Mouse (Mus musculus) heart, embryonic 11.5 days (tissue): ENCODE measurements around the gene Ccdc22. TPM values are rescaled to one million over a fixed set of nuclear protein-coding genes. Genes with fewer than 3 reads are reported as not detected.

Source experiments
- ATAC-seq: fragments of 200-750 bp; cut with Nextera tagmentation; replicated peaks from 2 replicates; pipeline ENCODE4 v1.8.0; 2017; ENCODE audit warnings: moderate library complexity; ENCODE audit not compliant: insufficient number of reproducible peaks, low FRiP score, low TSS enrichment
- H3K27ac ChIP-seq: fragments of 300-500 bp; sonication (generic); 2 replicates; pipeline ENCODE4 v1.5.1; 2014; ENCODE audit warnings: mild to moderate bottlenecking, low read depth, low read length
- H3K27me3 ChIP-seq: fragments of 300-500 bp; sonication (generic); 2 replicates; pipeline ENCODE4 v1.6.1; 2014; ENCODE audit warnings: mild to moderate bottlenecking, low read length, mixed read lengths; ENCODE audit not compliant: control insufficient read depth, insufficient read depth
- H3K36me3 ChIP-seq: fragments of 300-500 bp; sonication (generic); 2 replicates; pipeline ENCODE4 v1.6.1; 2014; ENCODE audit warnings: mild to moderate bottlenecking, low read length, moderate library complexity, mixed read lengths; ENCODE audit not compliant: control insufficient read depth, insufficient read depth
- H3K4me1 ChIP-seq: fragments of 300-500 bp; sonication (generic); 2 replicates; pipeline ENCODE4 v1.6.1; 2014; ENCODE audit warnings: low read length; ENCODE audit not compliant: control insufficient read depth, insufficient read depth
- H3K4me2 ChIP-seq: fragments of 300-500 bp; sonication (generic); 2 replicates; pipeline ENCODE4 v1.6.1; 2014; ENCODE audit warnings: mild to moderate bottlenecking, moderate library complexity
- H3K4me3 ChIP-seq: fragments of 300-500 bp; sonication (generic); 2 replicates; pipeline ENCODE4 v1.5.1; 2014; ENCODE audit warnings: low read depth, low read length
- H3K9ac ChIP-seq: fragments of 300-500 bp; sonication (generic); 2 replicates; pipeline ENCODE4 v1.6.1; 2014; ENCODE audit warnings: mild to moderate bottlenecking, low read depth, low read length, moderate library complexity
- H3K9me3 ChIP-seq: fragments of 300-500 bp; sonication (generic); replicated peaks from 2 replicates; pipeline ENCODE4 v1.6.1; 2016; ENCODE audit warnings: low read length; ENCODE audit not compliant: control insufficient read depth
- WGBS: fragments of 180-500 bp; shearing (Covaris S2); extraction: QIAGEN DNeasy Blood & Tissue Kit; methylation state at CpG from one replicate; pipeline ENCODE4 v1.1.7; 2014; ENCODE audit not compliant: insufficient replicate concordance; 5-methylcytosine and 5-hydroxymethylcytosine counted together
- polyA plus RNA-seq: library from polyadenylated mRNA; unstranded; fragments of >200 nt; fragmentation: Nextera tagmentation; extraction: Ambion mirVana; gene quantifications from 2 replicates; pipeline ENCODE4 v1.2.1, GENCODE M21; 2014

Gene Ccdc22
- polyA plus RNA-seq, result 17.4 and 18.7 TPM in 2 replicates

DNA sequence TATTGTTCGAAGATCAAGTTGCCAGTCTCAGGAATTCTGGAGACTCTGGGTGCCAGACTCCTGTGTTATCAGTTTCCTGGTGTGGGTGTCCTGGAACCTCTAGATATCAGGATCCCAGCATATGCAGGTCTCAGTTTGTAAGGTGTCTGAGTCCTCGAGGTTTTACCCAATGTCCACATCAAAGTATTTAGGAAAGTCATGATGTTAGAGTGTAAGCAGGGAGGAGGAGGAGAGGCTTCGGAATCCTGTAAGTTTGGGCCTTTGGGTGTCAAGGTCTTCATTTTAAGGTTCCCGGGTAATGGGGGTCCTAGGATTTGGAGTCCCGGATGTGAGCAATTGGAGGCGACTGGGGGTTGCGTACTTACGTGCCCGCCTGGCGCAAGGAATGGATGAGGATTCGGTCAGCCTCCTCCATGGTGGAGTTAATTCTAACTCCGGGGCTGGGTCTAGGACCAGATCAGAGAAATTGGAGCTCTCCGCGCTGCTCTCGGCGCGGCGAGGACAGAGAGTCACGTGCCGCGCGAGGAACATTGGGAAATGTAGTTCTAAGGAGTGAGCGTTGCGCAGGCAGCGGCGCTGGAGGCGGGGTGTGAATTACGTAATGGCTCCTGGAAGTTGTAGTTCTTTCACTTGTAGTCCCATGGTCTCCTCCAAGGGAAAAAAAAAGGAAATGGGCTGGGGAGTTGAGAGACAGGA, at the start of gene Ccdc22:
Gene Ccdc22 (minus strand): TSS at position 639 of the 696 bp plus-strand sequence.
- no peaks in the 10 kb centered on the region for H3K4me1 ChIP-seq
- H3K4me2 ChIP-seq, result peak within 1 kb of the TSS; percentile 61
- WGBS, result 25% methylated on average over 28 of the region's 28 CpGs
- H3K9ac ChIP-seq, result peak within 1 kb of the TSS; percentile 62
- ATAC-seq, result peak; percentile 84
- peak within 1 kb of the TSS; percentile 50 for H3K4me3 ChIP-seq
- no peak within 1 kb of the TSS for H3K27ac ChIP-seq
- H3K36me3 ChIP-seq, result no peaks in the 10 kb centered on the region
- H3K27me3 ChIP-seq, result peaks cover under 1% of the 10 kb centered on the region; the same call in 1 of the 2 replicates
- H3K9me3 ChIP-seq, result no peaks in the 10 kb centered on the region

DNA sequence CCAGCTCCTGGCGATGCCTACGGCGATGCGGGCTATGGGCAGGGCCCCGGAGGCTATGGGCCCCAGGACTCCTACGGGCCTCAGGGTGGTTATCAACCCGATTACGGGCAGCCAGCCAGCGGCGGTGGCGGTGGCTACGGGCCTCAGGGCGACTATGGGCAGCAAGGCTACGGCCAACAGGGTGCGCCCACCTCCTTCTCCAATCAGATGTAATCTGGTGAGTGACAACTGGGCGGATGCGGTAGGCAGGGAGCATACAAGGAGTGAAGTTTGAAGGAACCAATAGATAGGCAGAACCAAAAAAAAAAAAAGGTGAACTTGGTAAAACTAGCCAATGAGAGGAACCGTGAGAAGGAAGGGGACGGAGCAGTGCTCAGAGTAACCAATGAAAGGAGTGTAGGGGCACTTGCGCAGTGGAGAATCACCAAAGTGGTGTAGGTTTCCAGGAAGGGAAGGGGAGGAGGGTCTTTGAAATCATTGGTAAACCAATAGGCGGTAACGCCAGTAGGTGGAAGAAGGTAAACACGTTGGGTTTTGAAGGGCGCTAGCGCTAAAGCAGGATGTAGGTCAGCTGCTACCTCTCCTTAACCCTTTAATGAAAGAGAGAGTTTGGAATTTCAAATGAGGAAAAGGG, 43.5 kb upstream of the Ccdc22 start:
- Histone ChIP-seq H3K4me2 (peak overlapping the region; percentile 69), H3K4me3 (peak overlapping the region; percentile 48), H3K27me3 (no peaks in the 10 kb centered on the region), H3K36me3 (no peaks in the 10 kb centered on the region), H3K9me3 (no peaks in the 10 kb centered on the region), H3K4me1 (no peaks in the 10 kb centered on the region), H3K27ac (peak overlapping the region; percentile 57; the same call in 1 of the 2 replicates), H3K9ac (peak overlapping the region; percentile 78)
- WGBS, result 11% methylated on average over 25 of the region's 25 CpGs
- ATAC-seq, result peak; percentile 97

DNA sequence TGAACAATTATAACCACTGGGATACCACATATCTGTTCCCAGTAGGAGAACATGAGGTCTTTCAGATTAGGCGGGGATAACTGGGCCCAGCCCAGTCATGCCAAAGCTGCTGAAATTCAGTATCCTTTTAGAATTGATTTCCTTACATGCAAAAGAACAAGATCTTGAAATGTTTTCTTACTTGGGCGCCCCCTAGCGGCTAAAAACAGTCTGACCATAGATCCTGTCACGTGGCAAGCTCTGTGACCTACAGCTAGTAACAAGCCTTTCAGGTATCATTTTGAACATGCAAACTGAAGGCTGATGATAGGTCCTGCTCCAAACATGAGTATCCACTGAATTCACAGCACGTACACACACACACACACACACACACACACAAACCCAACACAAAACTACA, 40.0 kb upstream of the Ccdc22 start:
- ATAC-seq, result no peak
- 15% methylated on average over 5 of the region's 5 CpGs for WGBS
- no peak overlapping the region for H3K9ac ChIP-seq

DNA sequence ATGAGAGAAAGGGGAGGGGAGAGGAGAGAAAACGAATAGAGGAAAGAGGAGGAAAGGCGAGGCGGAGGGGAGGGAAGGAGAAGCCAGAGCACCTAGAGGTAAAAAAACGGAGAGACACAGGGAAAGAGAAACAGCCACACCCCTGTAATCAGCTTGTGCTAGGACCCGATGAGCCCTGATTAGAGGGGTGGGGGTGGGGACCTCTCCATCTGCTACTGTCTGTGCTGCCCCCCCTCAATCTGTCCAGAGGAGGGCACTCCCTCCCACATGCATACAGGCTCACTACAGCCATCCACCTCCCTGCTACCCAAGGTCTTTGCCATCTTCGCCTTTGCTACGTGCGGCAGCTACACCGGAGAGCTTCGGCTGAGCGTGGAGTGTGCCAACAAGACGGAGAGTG, 35.5 kb upstream of the Ccdc22 start:
- H3K9ac ChIP-seq, result no peak overlapping the region
- no peaks in the 10 kb centered on the region for H3K4me1 ChIP-seq
- H3K27me3 ChIP-seq, result peaks cover 5% of the 10 kb centered on the region; the same call in 1 of the 2 replicates
- ATAC-seq, result no peak
- no peak overlapping the region for H3K27ac ChIP-seq
- no peaks in the 10 kb centered on the region for H3K36me3 ChIP-seq
- H3K4me2 ChIP-seq, result no peak overlapping the region
- H3K4me3 ChIP-seq, result no peak overlapping the region
- whole genome bisulfite sequencing, result 34% methylated on average over 12 of the region's 12 CpGs
- no peaks in the 10 kb centered on the region for H3K9me3 ChIP-seq

More for the DNA sequence above, 40.0 kb upstream of the Ccdc22 start:
- H3K4me2 ChIP-seq, result no peak overlapping the region
- no peaks in the 10 kb centered on the region for H3K4me1 ChIP-seq
- H3K9me3 ChIP-seq, result no peaks in the 10 kb centered on the region
- no peak overlapping the region for H3K4me3 ChIP-seq
- H3K27ac ChIP-seq, result no peak overlapping the region
- no peaks in the 10 kb centered on the region for H3K36me3 ChIP-seq
- peaks cover 5% of the 10 kb centered on the region; the same call in 1 of the 2 replicates for H3K27me3 ChIP-seq

DNA sequence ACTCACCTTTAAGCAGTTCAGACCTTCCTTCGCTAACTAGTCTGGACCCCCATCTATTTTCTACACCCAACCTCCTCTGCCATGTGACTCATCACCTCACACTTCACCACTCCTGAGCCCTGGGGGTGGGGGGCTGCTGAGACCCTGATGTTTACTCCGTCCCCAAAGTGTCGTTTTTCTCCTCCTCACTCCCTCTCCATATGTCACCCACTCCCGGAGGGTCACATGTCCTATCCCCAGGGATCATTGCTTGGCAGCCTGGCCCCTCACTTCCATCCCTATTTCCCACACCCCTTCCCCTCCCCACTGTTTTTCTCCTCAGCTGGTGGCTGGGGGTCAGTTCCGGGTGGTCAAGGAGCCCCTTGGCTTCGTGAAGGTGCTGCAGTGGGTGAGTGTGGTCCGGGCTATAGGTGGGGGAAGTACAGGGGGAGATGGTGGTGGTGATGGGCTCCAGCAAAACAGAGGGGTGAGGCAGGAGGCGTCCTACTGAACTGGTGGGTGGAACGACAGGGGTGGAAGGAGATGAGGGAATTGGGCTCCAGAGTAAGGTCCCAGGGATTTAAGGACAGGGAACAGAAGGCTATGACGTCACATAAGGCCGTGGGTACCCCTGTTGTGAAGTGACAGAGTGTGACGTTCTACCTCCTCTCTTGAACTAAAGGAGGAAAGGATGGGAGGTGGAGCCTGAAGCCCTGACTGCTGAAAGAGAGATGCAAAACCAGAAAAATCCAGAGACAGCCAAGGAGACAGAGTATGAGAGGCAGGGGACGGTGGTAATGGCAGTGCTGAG, 34.4 kb upstream of the Ccdc22 start:
- WGBS, result 21% methylated on average over 13 of the region's 13 CpGs
- Histone ChIP-seq H3K9me3 (no peaks in the 10 kb centered on the region), H3K4me2 (no peak overlapping the region), H3K27me3 (peaks cover 5% of the 10 kb centered on the region; the same call in 1 of the 2 replicates), H3K4me3 (no peak overlapping the region), H3K36me3 (no peaks in the 10 kb centered on the region), H3K27ac (no peak overlapping the region), H3K9ac (no peak overlapping the region), H3K4me1 (no peaks in the 10 kb centered on the region)
- no peak for ATAC-seq

DNA sequence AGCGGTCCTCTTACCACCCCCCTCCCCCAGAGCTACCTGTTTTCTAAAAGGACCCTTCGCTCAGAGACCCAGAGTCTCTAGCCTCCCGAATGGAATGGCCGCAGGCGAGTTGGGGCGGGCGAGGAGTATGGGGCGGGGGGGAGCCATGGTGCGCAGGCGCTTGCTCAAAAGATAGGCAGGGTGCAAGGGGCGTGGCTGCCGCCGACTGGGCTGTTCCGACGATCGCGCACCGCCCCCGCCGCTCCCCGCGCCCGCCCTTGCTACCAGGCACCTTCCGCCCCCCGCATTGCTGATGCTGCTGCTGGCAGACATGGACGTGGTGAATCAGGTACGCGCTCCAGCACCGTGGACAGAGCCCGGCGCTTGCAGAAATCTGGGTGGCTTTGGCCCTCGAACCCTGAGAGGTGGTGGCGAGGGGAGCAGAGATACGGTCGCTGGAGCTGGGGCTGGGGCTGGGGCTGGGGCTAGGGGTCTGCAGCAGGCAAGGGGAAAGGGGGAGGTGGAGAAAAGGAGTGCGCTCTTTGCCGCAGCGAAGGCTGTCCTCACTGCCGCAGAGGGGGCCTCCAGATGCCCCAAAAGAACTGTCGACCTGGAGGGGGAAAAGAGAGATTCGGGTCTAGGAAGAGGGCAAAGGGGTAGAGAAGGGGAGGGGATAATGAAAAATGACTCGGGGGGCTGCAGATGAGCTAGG, 33.2 kb upstream of the Ccdc22 start, which contains the start of gene Syp:
Gene Syp (plus strand): TSS at position 71 of the 691 bp plus-strand sequence.
- H3K27me3 ChIP-seq, result peaks cover 5% of the 10 kb centered on the region; the same call in 1 of the 2 replicates
- no peak within 1 kb of the TSS for H3K27ac ChIP-seq
- ATAC-seq, result peak; percentile 76
- H3K4me2 ChIP-seq, result peak within 1 kb of the TSS; percentile 52
- WGBS, result 12% methylated on average over 40 of the region's 42 CpGs
- no peaks in the 10 kb centered on the region for H3K9me3 ChIP-seq
- H3K36me3 ChIP-seq, result no peaks in the 10 kb centered on the region
- H3K4me1 ChIP-seq, result no peaks in the 10 kb centered on the region
- H3K4me3 ChIP-seq, result peak within 1 kb of the TSS; percentile 22; the same call in 1 of the 2 replicates
- H3K9ac ChIP-seq, result no peak within 1 kb of the TSS

DNA sequence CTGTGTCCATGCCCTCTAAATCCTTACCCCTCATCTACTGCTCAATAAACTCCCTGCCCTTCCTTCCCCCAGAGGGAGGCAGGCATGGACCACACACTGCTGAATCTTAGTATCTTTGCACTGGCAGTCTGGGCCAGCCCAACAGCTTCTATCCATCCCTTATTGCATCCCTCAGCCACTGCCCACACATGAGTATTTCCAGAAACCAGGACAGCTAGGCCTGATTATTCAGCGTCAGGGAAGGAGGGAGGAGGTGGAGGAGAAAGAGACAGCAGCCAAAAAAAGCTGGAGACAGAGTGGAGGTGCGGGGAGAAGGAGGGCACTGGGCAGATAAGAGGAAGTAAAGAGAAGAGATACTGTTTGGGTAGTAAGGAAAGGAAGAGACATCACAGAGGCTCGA, 29.8 kb upstream of the Ccdc22 start:
- WGBS, result 58% methylated on average over 3 of the region's 3 CpGs

DNA sequence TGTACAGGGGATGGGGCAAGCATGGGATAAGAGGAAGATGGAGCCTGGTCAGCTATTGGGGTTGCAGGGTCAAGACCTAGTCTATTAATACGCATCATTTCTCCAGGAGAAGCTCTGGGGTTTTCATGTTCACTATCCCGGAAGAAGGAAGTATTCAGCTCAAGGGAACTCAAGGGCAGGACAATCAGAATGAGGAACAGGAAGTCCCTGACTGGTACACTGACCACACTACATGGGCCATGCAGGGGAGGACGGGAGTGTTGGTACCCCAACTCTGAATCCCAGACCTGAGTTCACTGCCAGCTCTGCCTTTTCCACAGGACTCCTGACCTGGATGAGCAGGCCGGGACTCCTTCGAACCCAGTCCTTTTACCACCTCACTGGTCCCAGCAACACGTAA, 27.2 kb upstream of the Ccdc22 start:
- 79% methylated on average over 6 of the region's 6 CpGs for WGBS
- no peaks in the 10 kb centered on the region for H3K4me1 ChIP-seq
- H3K27ac ChIP-seq, result no peak overlapping the region
- ATAC-seq, result no peak
- no peak overlapping the region for H3K4me3 ChIP-seq
- H3K4me2 ChIP-seq, result no peak overlapping the region
- H3K27me3 ChIP-seq, result no peaks in the 10 kb centered on the region
- H3K36me3 ChIP-seq, result no peaks in the 10 kb centered on the region
- H3K9ac ChIP-seq, result no peak overlapping the region
- no peaks in the 10 kb centered on the region for H3K9me3 ChIP-seq

More for the DNA sequence above, 29.8 kb upstream of the Ccdc22 start:
- Histone ChIP-seq H3K4me3 (no peak overlapping the region), H3K9me3 (no peaks in the 10 kb centered on the region), H3K4me1 (no peaks in the 10 kb centered on the region), H3K4me2 (no peak overlapping the region), H3K27me3 (no peaks in the 10 kb centered on the region), H3K36me3 (no peaks in the 10 kb centered on the region), H3K27ac (no peak overlapping the region), H3K9ac (no peak overlapping the region)
- no peak for ATAC-seq
